Mouse (Mus musculus) CH12.LX (cell line): Measurements from ENCODE around the gene Zfyve19. TPM values are rescaled to one million over a fixed set of nuclear protein-coding genes. Genes with fewer than 3 reads are reported as not detected.

Experiments
- DNase-seq: peaks from one replicate; pipeline ENCODE4 v3.0.0-alpha.2; 2013; ENCODE audit errors: extremely low read depth
- H3K27ac ChIP-seq: 2 replicates; pipeline ENCODE4 v1.5.1; 2012; ENCODE audit warnings: low read depth, mild to moderate bottlenecking, control low read depth, moderate library complexity; ENCODE audit not compliant: insufficient read depth
- H3K27me3 ChIP-seq: replicated peaks from 2 replicates; pipeline ENCODE3; 2012; ENCODE audit warnings: inconsistent platforms
- H3K36me3 ChIP-seq, 2 experiments: replicated peaks in 1 of 2; 2 replicates each; pipeline versions ENCODE3 to v1.6.1; 2012; ENCODE audit warnings: inconsistent platforms in 1 of 2, low read length in 1 of 2, mild to moderate bottlenecking in 1 of 2, mixed read lengths in 1 of 2, moderate library complexity in 1 of 2; ENCODE audit not compliant: control insufficient read depth in 1 of 2, insufficient read depth in 1 of 2
- H3K4me1 ChIP-seq, 2 experiments: 2 replicates each; pipeline ENCODE4 v1.6.1; 2012; ENCODE audit warnings: inconsistent platforms in 1 of 2, moderate library complexity in 1 of 2; ENCODE audit not compliant: insufficient read depth in 2 of 2, control insufficient read depth in 1 of 2
- H3K4me2 ChIP-seq: 2 replicates; pipeline ENCODE4 v1.6.1; 2012; ENCODE audit warnings: low read depth, mild to moderate bottlenecking, control low read depth; ENCODE audit not compliant: poor library complexity, insufficient read depth, severe bottlenecking
- H3K4me3 ChIP-seq, 3 experiments: fragments of 150-350 bp in 1 of 3; sonication (generic) in 1 of 3; replicated peaks in 1 of 3; 2 replicates each; pipeline versions ENCODE3 to v1.5.1; 2011 to 2012; ENCODE audit warnings: low read depth in 2 of 3, low read length in 2 of 3, mild to moderate bottlenecking in 2 of 3, moderate library complexity in 2 of 3, control low read depth in 1 of 3, improper control_type of control experiment in 1 of 3, inconsistent platforms in 1 of 3, mixed read lengths in 1 of 3; ENCODE audit not compliant: poor library complexity in 1 of 3
- H3K79me2 ChIP-seq: replicated peaks from 2 replicates; pipeline ENCODE4 v1.6.1; 2012; ENCODE audit warnings: mild to moderate bottlenecking, moderate library complexity; ENCODE audit not compliant: control insufficient read depth, poor library complexity, insufficient read depth, severe bottlenecking; ENCODE audit errors: extremely low read depth
- H3K9ac ChIP-seq: 2 replicates; pipeline ENCODE4 v1.6.1; 2012; ENCODE audit warnings: low read depth, mild to moderate bottlenecking, control low read depth, moderate library complexity; ENCODE audit not compliant: insufficient read depth
- H3K9me3 ChIP-seq: replicated peaks from 2 replicates; pipeline ENCODE3; 2012; ENCODE audit warnings: low read length, inconsistent platforms, mixed read lengths
- BHLHE40 ChIP-seq: IDR thresholded peaks from 2 replicates; pipeline ENCODE4 v1.6.1; 2011; ENCODE audit warnings: mild to moderate bottlenecking, low read depth, low read length, improper control_type of control experiment
- ELF1 ChIP-seq: IDR thresholded peaks from 2 replicates; pipeline ENCODE4 v1.6.1; 2014; ENCODE audit warnings: low read depth, mild to moderate bottlenecking, inconsistent platforms, low read length, improper control_type of control experiment
- GABPA ChIP-seq: IDR thresholded peaks from 2 replicates; pipeline ENCODE4 v1.6.1; 2012; ENCODE audit warnings: low read depth, low read length, improper control_type of control experiment, inconsistent platforms; ENCODE audit not compliant: insufficient replicate concordance
- IRF4 ChIP-seq: IDR thresholded peaks from 2 replicates; pipeline ENCODE4 v1.6.1; 2014; ENCODE audit warnings: low read depth, mild to moderate bottlenecking, inconsistent platforms, low read length, improper control_type of control experiment
- JUND ChIP-seq: conservative IDR thresholded peaks from 2 replicates; pipeline ENCODE4 v1.6.1; 2011; ENCODE audit warnings: low read depth, low read length, improper control_type of control experiment
- KAT2A ChIP-seq: IDR thresholded peaks from 2 replicates; pipeline ENCODE4 v1.6.1; 2012; ENCODE audit warnings: low read length, improper control_type of control experiment, inconsistent platforms; ENCODE audit not compliant: insufficient replicate concordance
- MAFK ChIP-seq: IDR thresholded peaks from 2 replicates; pipeline ENCODE4 v1.6.1; 2011; ENCODE audit warnings: low read length, improper control_type of control experiment; ENCODE audit not compliant: insufficient replicate concordance
- MAX ChIP-seq: IDR thresholded peaks from 2 replicates; pipeline ENCODE4 v1.6.1; 2011; ENCODE audit warnings: low read length, improper control_type of control experiment
- MAZ ChIP-seq: IDR thresholded peaks from 2 replicates; pipeline ENCODE4 v1.6.1; 2012; ENCODE audit warnings: low read depth, mild to moderate bottlenecking, inconsistent platforms, low read length, improper control_type of control experiment, moderate library complexity
- MEF2A ChIP-seq: IDR thresholded peaks from 2 replicates; pipeline ENCODE4 v1.6.1; 2014; ENCODE audit warnings: low read depth, mild to moderate bottlenecking, inconsistent platforms, low read length, improper control_type of control experiment, borderline replicate concordance
- PAX5 ChIP-seq: IDR thresholded peaks from 2 replicates; pipeline ENCODE4 v1.6.1; 2012; ENCODE audit warnings: low read length, inconsistent platforms, mixed read lengths
- POLR2AphosphoS2 ChIP-seq: IDR thresholded peaks from 2 replicates; pipeline ENCODE4 v1.6.1; 2011; ENCODE audit warnings: low read depth, low read length, improper control_type of control experiment
- RAD21 ChIP-seq: IDR thresholded peaks from 2 replicates; pipeline ENCODE4 v1.6.1; 2011; ENCODE audit warnings: low read depth, mild to moderate bottlenecking, low read length, improper control_type of control experiment, moderate library complexity
- SIN3A ChIP-seq: IDR thresholded peaks from 2 replicates; pipeline ENCODE4 v1.6.1; 2012; ENCODE audit warnings: low read length, improper control_type of control experiment, inconsistent platforms
- UBTF ChIP-seq: IDR thresholded peaks from 2 replicates; pipeline ENCODE4 v1.6.1; 2012; ENCODE audit warnings: low read depth, mild to moderate bottlenecking, inconsistent platforms, low read length, improper control_type of control experiment, moderate library complexity
- USF2 ChIP-seq: conservative IDR thresholded peaks from 2 replicates; pipeline ENCODE4 v1.6.1; 2011; ENCODE audit warnings: low read depth, low read length, improper control_type of control experiment
- ZC3H11A ChIP-seq: IDR thresholded peaks from 2 replicates; pipeline ENCODE4 v1.6.1; 2012; ENCODE audit warnings: low read depth, mild to moderate bottlenecking, inconsistent platforms, low read length, improper control_type of control experiment
- dilution Hi-C: fragments of 300-500 bp; cut with MboI; formaldehyde crosslinking; loops from 2 replicates; pipeline ENCODE4 v1.14.3; 2020; ENCODE audit warnings: low sequenced_read_pairs; ENCODE audit not compliant: extremely low pct_unique_long_range_greater_than_20kb, extremely low pct_ligation_motif_present
- in situ Hi-C: fragments of 300-500 bp; cut with MboI; formaldehyde crosslinking; loops from 3 replicates; pipeline ENCODE4 v1.14.3; 2019; ENCODE audit warnings: low sequenced_read_pairs, low pct_ligation_motif_present, low pct_unique_long_range_greater_than_20kb, mixed read lengths
- polyA plus RNA-seq: library from polyadenylated mRNA; unstranded; fragments of >175 nt; gene quantifications from 2 replicates; pipeline ENCODE4 v1.2.1, GENCODE M21; 2012; ENCODE audit warnings: low read depth; ENCODE audit not compliant: insufficient read length
- total RNA-seq, 2 experiments: library from RNA; depleted of rRNA; stranded (reverse); fragments of 300-350 nt in 1 of 2; fragments of >200 nt in 1 of 2; gene quantifications; 2 replicates each; pipeline ENCODE4 v1.2.3; 2012 to 2014

Zfyve19 gene
- total and polyA plus RNA-seq, 3 experiments, result 28.0 to 45.2 (median 38.2) TPM

DNA sequence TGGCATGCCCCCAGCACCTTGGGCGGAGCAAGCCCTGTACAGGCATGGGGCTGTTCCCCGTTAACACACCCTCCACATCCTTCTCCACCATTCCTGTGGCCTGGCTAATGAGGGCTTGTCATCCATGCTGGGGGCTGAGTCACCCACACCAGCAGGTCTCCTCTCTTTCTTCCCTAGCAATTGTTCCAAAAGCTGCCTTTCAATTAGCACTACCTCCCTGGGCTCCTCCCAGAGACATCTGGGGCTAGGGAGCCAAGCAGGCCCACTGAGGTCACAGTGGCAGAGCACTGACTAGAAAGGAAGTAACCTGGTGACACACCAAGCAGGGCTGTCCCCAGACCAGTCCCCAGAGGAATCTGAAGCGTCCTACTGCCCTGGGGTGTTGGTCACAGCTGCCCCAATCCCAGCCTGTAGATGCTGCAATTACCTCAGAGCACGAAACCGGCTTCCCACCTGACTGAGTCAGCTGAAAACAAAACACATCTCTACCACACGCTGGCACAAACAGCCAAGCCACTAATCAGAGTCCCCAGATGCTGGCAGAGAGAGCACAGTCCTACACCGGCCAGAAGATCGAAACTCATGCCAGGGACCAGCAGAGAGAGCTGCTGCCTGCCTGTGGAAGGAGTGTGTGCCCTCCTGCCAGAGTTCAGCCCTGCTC is 34.3 kb upstream of the Zfyve19 start, which contains the start of gene Gm14137 (continued):
- TF ChIP-seq POLR2AphosphoS2 (no peak), MAZ (peak; percentile 75; the same call in 1 of the 2 replicates), ELF1 (0 out of 2 replicates have a peak, but pooled peaks have one; percentile 54), GABPA (no peak), MAFK (peak; percentile 59; the same call in 1 of the 2 replicates), IRF4 (no peak; the same call in 1 of the 2 replicates), BHLHE40 (peak; percentile 86), JUND (no peak), PAX5 (no peak), SIN3A (peak; percentile 95)

GRCm38 (mm10) chr2:119174866-119175265 is 33.6 kb upstream of the Zfyve19 start:
- H3K9ac ChIP-seq, result peak overlapping the region; percentile 62
- H3K36me3 ChIP-seq, result peaks cover 10 to 28% of the 10 kb centered on the region in 2 experiments
- dilution Hi-C loops, result no loop called here
- peaks cover 5% of the 10 kb centered on the region for H3K9me3 ChIP-seq
- H3K27ac ChIP-seq, result peak overlapping the region; percentile 93
- H3K4me3 ChIP-seq, result peak overlapping the region; percentile 54 to 57 (median 57)
- peak overlapping the region; percentile 85 for H3K4me2 ChIP-seq
- H3K4me1 ChIP-seq, result peaks cover 42 to 95% of the 10 kb centered on the region in 2 experiments
- TF ChIP-seq UBTF (no peak), USF2 (no peak), MAX (no peak), RAD21 (no peak), KAT2A (no peak), MEF2A (no peak), JUND (no peak), ZC3H11A (no peak)
- in situ Hi-C loops, result loop anchor here (25.0 kb wide), 2 partner anchors 288 to 413 kb away; partner anchors contain the start of genes Ccdc9b and Phgr1
- no peaks in the 10 kb centered on the region; the same call in 1 of the 2 replicates for H3K79me2 ChIP-seq
- no peak for DNase-seq
- H3K27me3 ChIP-seq, result no peaks in the 10 kb centered on the region
